Mouse (Mus musculus): Measurements from ENCODE around the gene Tmcc3.

DNA sequence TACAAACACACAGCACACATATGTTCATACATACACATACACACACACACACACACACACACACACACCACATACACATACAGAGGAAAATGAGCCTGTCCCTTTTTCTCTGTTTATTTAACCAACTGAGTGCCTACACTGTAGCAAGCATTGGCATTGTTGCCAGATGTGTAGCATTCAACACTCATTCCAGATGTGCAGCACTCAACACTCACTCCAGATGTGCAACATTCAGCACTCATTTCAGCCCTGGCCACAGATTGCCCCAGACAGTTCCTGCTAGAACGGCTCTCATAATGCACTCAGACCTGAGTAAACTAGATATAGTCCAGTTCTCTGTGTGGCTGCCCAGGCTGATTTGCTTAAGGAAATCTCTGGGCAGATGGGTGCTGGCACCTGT lies 145.7 kb downstream of the Tmcc3 start:
- TF ChIP-seq CTCF (IDR thresholded peaks at IDR 0.05; ENCODE audit: low read depth, low read length) (no peak), POLR2A (IDR thresholded peaks at IDR 0.05; ENCODE audit: insufficient read depth, low read length) (no peak)

All from ES-Bruce4 (cell line).